Mouse (Mus musculus): ENCODE data around the gene Selenon. TPM values are rescaled to one million over a fixed set of nuclear protein-coding genes. Genes with fewer than 3 reads are reported as not detected.
"Not testable (repeated sequence)": the region's sequence is repeated elsewhere in the genome, so short reads cannot be mapped to it uniquely, and the experiment has no call there.

Selenon gene
- polyA plus RNA-seq, 1 experiment, result 3.6 TPM

- Histone ChIP-seq H3K27ac (replicated peaks; ENCODE audit: low read depth, low read length) (no peak overlapping the region), H3K4me1 (ENCODE audit: control insufficient read depth, insufficient read depth, insufficient read length, low read length) (no peaks in the 10 kb centered on the region; the same call in 1 of the 2 replicates)
Measured at GRCm38 (mm10) chr4:134495546-134495923, 56.4 kb downstream of the Selenon start.

GRCm38 (mm10) chr4:134494780-134495545, 57.0 kb downstream of the Selenon start:
- H3K4me1 ChIP-seq (ENCODE audit: control insufficient read depth, insufficient read depth, insufficient read length, low read length), result no peaks in the 10 kb centered on the region; the same call in 1 of the 2 replicates
- H3K4me3 ChIP-seq (ENCODE audit: insufficient read depth, low read depth, low read length), result no peak overlapping the region
- H3K27ac ChIP-seq (replicated peaks; ENCODE audit: low read depth, low read length), result no peak overlapping the region

More at GRCm38 (mm10) chr4:134495546-134495923, 56.4 kb downstream of the Selenon start:
- H3K4me3 ChIP-seq (ENCODE audit: insufficient read depth, low read depth, low read length), result no peak overlapping the region

GRCm38 (mm10) chr4:134494161-134494560, 57.8 kb downstream of the Selenon start:
- H3K4me3 ChIP-seq (ENCODE audit: insufficient read depth, low read depth, low read length); H3K4me1 ChIP-seq (ENCODE audit: control insufficient read depth, insufficient read depth, insufficient read length, low read length); H3K27ac ChIP-seq (replicated peaks; ENCODE audit: low read depth, low read length): not testable (repeated sequence)

- H3K27ac ChIP-seq (replicated peaks; ENCODE audit: low read depth, low read length), result no peak overlapping the region
- peaks cover 7% of the 10 kb centered on the region; the same call in 1 of the 2 replicates for H3K4me1 ChIP-seq (ENCODE audit: control insufficient read depth, insufficient read depth, insufficient read length, low read length)
- H3K4me3 ChIP-seq (ENCODE audit: insufficient read depth, low read depth, low read length), result no peak overlapping the region
Measured at GRCm38 (mm10) chr4:134491716-134492115, 60.2 kb downstream of the Selenon start.

GRCm38 (mm10) chr4:134489986-134490665, 61.8 kb downstream of the Selenon start:
- H3K4me1 ChIP-seq (ENCODE audit: control insufficient read depth, insufficient read depth, insufficient read length, low read length), result peaks cover 7% of the 10 kb centered on the region; the same call in 1 of the 2 replicates

GRCm38 (mm10) chr4:134488211-134488610, 63.8 kb downstream of the Selenon start:
- H3K4me3 ChIP-seq (ENCODE audit: insufficient read depth, low read depth, low read length), result no peak overlapping the region
- H3K27ac ChIP-seq (replicated peaks; ENCODE audit: low read depth, low read length), result no peak overlapping the region
- H3K4me1 ChIP-seq (ENCODE audit: control insufficient read depth, insufficient read depth, insufficient read length, low read length), result peaks cover 7% of the 10 kb centered on the region; the same call in 1 of the 2 replicates

More at GRCm38 (mm10) chr4:134489986-134490665, 61.8 kb downstream of the Selenon start:
- Histone ChIP-seq H3K27ac (replicated peaks; ENCODE audit: low read depth, low read length) (peak overlapping the region; percentile 26), H3K4me3 (ENCODE audit: insufficient read depth, low read depth, low read length) (peak overlapping the region; percentile 21)

Other genes starting within 250 kb of the Selenon start
- gene Trim63, start 237.0 kb downstream of the Selenon start, polyA plus RNA-seq (2012; ENCODE audit: insufficient read depth, insufficient read length, missing spikeins), result 1.2 and 2.4 TPM in 2 replicates
- gene Slc30a2, start 209.0 kb downstream of the Selenon start, polyA plus RNA-seq (2012; ENCODE audit: insufficient read depth, insufficient read length, missing spikeins), result not detected in 2 replicates
- 0.52 and 1.0 TPM in 2 replicates for gene Extl1, start 168.3 kb downstream of the Selenon start, polyA plus RNA-seq (2012; ENCODE audit: insufficient read depth, insufficient read length, missing spikeins)
- gene Pafah2, start 155.8 kb downstream of the Selenon start, polyA plus RNA-seq (2012; ENCODE audit: insufficient read depth, insufficient read length, missing spikeins), result 12.3 and 17.4 TPM in 2 replicates
- 3.3 and 8.3 TPM in 2 replicates for gene Stmn1, start 83.8 kb downstream of the Selenon start, polyA plus RNA-seq (2012; ENCODE audit: insufficient read depth, insufficient read length, missing spikeins)
- 5.9 and 7.6 TPM in 2 replicates for gene Paqr7, start 55.5 kb downstream of the Selenon start, polyA plus RNA-seq (2012; ENCODE audit: insufficient read depth, insufficient read length, missing spikeins)
- gene Aunip, start 41.2 kb downstream of the Selenon start, polyA plus RNA-seq (2012; ENCODE audit: insufficient read depth, insufficient read length, missing spikeins), result not detected in 2 replicates
- 89.6 and 106 TPM in 2 replicates for gene Mtfr1l, start 16.8 kb downstream of the Selenon start, polyA plus RNA-seq (2012; ENCODE audit: insufficient read depth, insufficient read length, missing spikeins)
- gene Man1c1, start 152.1 kb upstream of the Selenon start, polyA plus RNA-seq (2012; ENCODE audit: insufficient read depth, insufficient read length, missing spikeins), result 2.5 and 2.6 TPM in 2 replicates
- gene Ldlrap1, start 215.9 kb upstream of the Selenon start, polyA plus RNA-seq (2012; ENCODE audit: insufficient read depth, insufficient read length, missing spikeins), result 6.8 and 11.8 TPM in 2 replicates

All from brown adipose tissue, adult 24 weeks (tissue).